Mouse (Mus musculus) hindbrain, embryonic 11.5 days (tissue): Measurements from ENCODE around the gene Yy1. TPM values are rescaled to one million over a fixed set of nuclear protein-coding genes. Genes with fewer than 3 reads are reported as not detected.

Experiments used
- ATAC-seq: fragments of 200-750 bp; cut with Nextera tagmentation; 2 replicates; pipeline ENCODE4 v1.8.0; 2017; ENCODE audit warnings: mild to moderate bottlenecking, moderate TSS enrichment, moderate library complexity; ENCODE audit not compliant: low FRiP score
- DNase-seq: peaks from one replicate; pipeline ENCODE4 v3.0.0-alpha.2; 2015; ENCODE audit warnings: low spot score
- H3K27ac ChIP-seq: fragments of 300-500 bp; sonication (generic); 2 replicates; pipeline ENCODE4 v1.5.1; 2014; ENCODE audit warnings: mild to moderate bottlenecking, low read depth, low read length
- H3K27me3 ChIP-seq: fragments of 300-500 bp; sonication (generic); 2 replicates; pipeline ENCODE4 v1.6.1; 2014; ENCODE audit warnings: mild to moderate bottlenecking, low read length, moderate library complexity, mixed read lengths; ENCODE audit not compliant: control insufficient read depth, insufficient read depth
- H3K36me3 ChIP-seq: fragments of 300-500 bp; sonication (generic); 2 replicates; pipeline ENCODE4 v1.6.1; 2014; ENCODE audit warnings: mild to moderate bottlenecking, low read length, moderate library complexity, mixed read lengths; ENCODE audit not compliant: control insufficient read depth, insufficient read depth
- H3K4me1 ChIP-seq: fragments of 300-500 bp; sonication (generic); replicated peaks from 2 replicates; pipeline ENCODE4 v1.6.1; 2014; ENCODE audit warnings: low read length, mixed read lengths; ENCODE audit not compliant: control insufficient read depth, insufficient read depth
- H3K4me2 ChIP-seq: fragments of 300-500 bp; sonication (generic); replicated peaks from 2 replicates; pipeline ENCODE4 v1.6.1; 2014; ENCODE audit warnings: mild to moderate bottlenecking, low read depth, low read length
- H3K4me3 ChIP-seq: fragments of 300-500 bp; sonication (generic); 2 replicates; pipeline ENCODE4 v1.5.1; 2014; ENCODE audit warnings: low read depth, low read length
- H3K9ac ChIP-seq: fragments of 300-500 bp; sonication (generic); 2 replicates; pipeline ENCODE4 v1.6.1; 2014; ENCODE audit warnings: low read depth, low read length
- H3K9me3 ChIP-seq: fragments of 300-500 bp; sonication (generic); 2 replicates; pipeline ENCODE4 v1.6.1; 2016; ENCODE audit warnings: low read length; ENCODE audit not compliant: control insufficient read depth
- WGBS: fragments of 180-500 bp; shearing (Covaris S2); extraction: QIAGEN DNeasy Blood & Tissue Kit; methylation state at CpG from one replicate; pipeline ENCODE4 v1.1.7; 2014; 5-methylcytosine and 5-hydroxymethylcytosine counted together
- polyA plus RNA-seq: library from polyadenylated mRNA; unstranded; fragments of >200 nt; fragmentation: Nextera tagmentation; extraction: Ambion mirVana; gene quantifications from 2 replicates; pipeline ENCODE4 v1.2.1, GENCODE M21; 2014

The Yy1 gene
- polyA plus RNA-seq, 1 experiment from 2014 or later: 21.1 TPM

DNA sequence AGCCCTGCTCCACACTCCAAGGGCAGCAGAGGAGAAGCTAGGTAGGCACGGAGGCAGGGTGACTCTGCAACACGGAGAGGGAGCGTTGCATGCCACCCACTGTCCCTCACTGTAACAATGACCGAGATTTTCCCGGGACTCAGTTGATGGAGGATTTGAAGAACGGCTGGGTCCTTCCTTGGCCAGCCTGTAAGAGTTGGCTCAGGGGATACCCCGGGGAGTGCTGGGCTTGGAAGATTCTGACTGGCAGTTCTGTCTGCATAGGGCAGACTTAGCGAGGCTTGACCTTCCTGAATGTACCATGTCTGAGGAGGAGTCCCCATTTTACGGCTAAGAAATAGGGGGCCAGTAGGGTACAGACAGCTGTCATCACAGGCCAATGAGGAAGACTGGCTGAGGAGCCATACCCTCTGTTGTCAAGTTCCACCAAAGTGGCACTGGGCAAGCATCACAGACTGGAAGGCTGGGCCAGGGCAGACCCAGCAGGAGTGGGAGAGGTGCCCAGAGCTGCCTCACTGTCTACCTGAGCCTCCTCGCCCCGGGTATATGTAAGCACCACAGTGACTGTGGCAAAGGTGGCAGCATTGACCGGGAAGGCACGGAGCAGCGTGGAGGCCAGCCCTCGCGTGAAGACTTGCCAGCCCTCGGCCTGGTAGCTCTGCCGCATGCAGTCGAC, 33.6 kb downstream of the Yy1 start:
- Histone ChIP-seq H3K4me3 (no peak overlapping the region), H3K9ac (no peak overlapping the region), H3K27ac (no peak overlapping the region), H3K4me2 (no peak overlapping the region), H3K36me3 (no peaks in the 10 kb centered on the region), H3K9me3 (no peaks in the 10 kb centered on the region), H3K27me3 (no peaks in the 10 kb centered on the region), H3K4me1 (no peaks in the 10 kb centered on the region)
- DNase-seq (no peak), ATAC-seq (no peak)
- 97% methylated on average over 19 of the region's 19 CpGs for WGBS

GRCm38 (mm10) chr12:108826958-108827535, 34.3 kb downstream of the Yy1 start:
- H3K4me3 ChIP-seq: no peak overlapping the region
- no peaks in the 10 kb centered on the region for H3K4me1 ChIP-seq
- H3K27me3 ChIP-seq: no peaks in the 10 kb centered on the region
- 96% methylated on average over 28 of the region's 28 CpGs for WGBS
- ATAC-seq (no peak), DNase-seq (no peak)
- H3K4me2 ChIP-seq: no peak overlapping the region
- H3K9me3 ChIP-seq: no peaks in the 10 kb centered on the region
- no peak overlapping the region for H3K9ac ChIP-seq
- H3K27ac ChIP-seq: no peak overlapping the region
- H3K36me3 ChIP-seq: no peaks in the 10 kb centered on the region

GRCm38 (mm10) chr12:108827641-108828040, 34.9 kb downstream of the Yy1 start:
- no peak for DNase-seq

GRCm38 (mm10) chr12:108829636-108830035, 36.9 kb downstream of the Yy1 start:
- H3K4me2 ChIP-seq: no peak overlapping the region
- no peak overlapping the region for H3K4me3 ChIP-seq
- no peak overlapping the region for H3K9ac ChIP-seq
- 76% methylated on average over 5 of the region's 5 CpGs for WGBS
- no peaks in the 10 kb centered on the region for H3K9me3 ChIP-seq
- H3K36me3 ChIP-seq: no peaks in the 10 kb centered on the region
- DNase-seq (no peak), ATAC-seq (no peak)
- H3K4me1 ChIP-seq: no peaks in the 10 kb centered on the region; the same call in 1 of the 2 replicates
- H3K27ac ChIP-seq: no peak overlapping the region
- H3K27me3 ChIP-seq: no peaks in the 10 kb centered on the region

More at GRCm38 (mm10) chr12:108827641-108828040, 34.9 kb downstream of the Yy1 start:
- no peak overlapping the region for H3K9ac ChIP-seq
- H3K4me1 ChIP-seq: no peaks in the 10 kb centered on the region
- ATAC-seq: no peak
- H3K27ac ChIP-seq: no peak overlapping the region
- no peaks in the 10 kb centered on the region for H3K36me3 ChIP-seq
- no peaks in the 10 kb centered on the region for H3K27me3 ChIP-seq
- no peak overlapping the region for H3K4me2 ChIP-seq
- WGBS: 96% methylated on average over 6 of the region's 6 CpGs
- H3K9me3 ChIP-seq: no peaks in the 10 kb centered on the region
- no peak overlapping the region for H3K4me3 ChIP-seq

- no peak overlapping the region for H3K4me3 ChIP-seq
- H3K27me3 ChIP-seq: no peaks in the 10 kb centered on the region
- H3K9ac ChIP-seq: no peak overlapping the region
- H3K36me3 ChIP-seq: no peaks in the 10 kb centered on the region
- WGBS: 91% methylated on average over 6 of the region's 6 CpGs
- H3K27ac ChIP-seq: no peak overlapping the region
- no peak for ATAC-seq
- H3K4me1 ChIP-seq: no peaks in the 10 kb centered on the region; the same call in 1 of the 2 replicates
- no peak overlapping the region for H3K4me2 ChIP-seq
- DNase-seq: no peak
- no peaks in the 10 kb centered on the region for H3K9me3 ChIP-seq
Observed at GRCm38 (mm10) chr12:108830358-108830757, 37.6 kb downstream of the Yy1 start.

- peaks cover 3% of the 10 kb centered on the region for H3K4me1 ChIP-seq
- no peak overlapping the region for H3K4me3 ChIP-seq
- ATAC-seq (no peak), DNase-seq (no peak)
- no peak overlapping the region for H3K4me2 ChIP-seq
- H3K36me3 ChIP-seq: no peaks in the 10 kb centered on the region
- H3K9me3 ChIP-seq: no peaks in the 10 kb centered on the region
- 77% methylated on average over 9 of the region's 9 CpGs for WGBS
- H3K27me3 ChIP-seq: no peaks in the 10 kb centered on the region
- no peak overlapping the region for H3K27ac ChIP-seq
- no peak overlapping the region for H3K9ac ChIP-seq
Observed at GRCm38 (mm10) chr12:108831966-108832643, 39.3 kb downstream of the Yy1 start.

DNA sequence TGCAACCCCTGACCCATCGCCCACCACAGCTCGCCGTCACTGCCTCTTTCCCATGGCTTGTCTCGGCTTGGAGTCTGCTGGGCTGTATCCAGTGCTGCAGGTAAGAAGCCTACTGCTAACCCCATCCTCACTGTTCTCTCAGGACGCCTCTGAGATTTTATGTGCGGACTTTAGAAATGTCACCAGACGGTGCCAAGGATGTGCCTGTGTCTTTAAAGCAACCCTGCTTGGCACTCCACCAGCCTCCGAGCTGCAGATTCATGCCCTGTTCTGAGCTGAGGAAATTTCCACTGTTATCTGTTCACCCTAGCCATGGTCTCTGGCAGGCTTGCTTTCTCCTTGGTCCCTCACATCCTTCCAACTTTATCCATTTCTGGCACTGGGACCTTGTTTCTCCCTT, 40.1 kb downstream of the Yy1 start:
- no peak overlapping the region for H3K4me3 ChIP-seq
- ATAC-seq (no peak), DNase-seq (no peak)
- H3K9ac ChIP-seq: no peak overlapping the region
- 90% methylated on average over 8 of the region's 8 CpGs for WGBS
- H3K4me2 ChIP-seq: no peak overlapping the region
- no peaks in the 10 kb centered on the region for H3K36me3 ChIP-seq
- no peak overlapping the region for H3K27ac ChIP-seq
- no peaks in the 10 kb centered on the region for H3K9me3 ChIP-seq
- peaks cover 8% of the 10 kb centered on the region for H3K4me1 ChIP-seq
- H3K27me3 ChIP-seq: no peaks in the 10 kb centered on the region

- Histone ChIP-seq H3K9ac (no peak overlapping the region), H3K27me3 (no peaks in the 10 kb centered on the region), H3K36me3 (no peaks in the 10 kb centered on the region), H3K4me1 (peaks cover 8% of the 10 kb centered on the region), H3K4me2 (no peak overlapping the region), H3K27ac (no peak overlapping the region), H3K9me3 (no peaks in the 10 kb centered on the region), H3K4me3 (no peak overlapping the region)
- ATAC-seq (no peak), DNase-seq (no peak)
- 88% methylated on average over 3 of the region's 3 CpGs for WGBS
Observed at GRCm38 (mm10) chr12:108833408-108833807, 40.6 kb downstream of the Yy1 start.

DNA sequence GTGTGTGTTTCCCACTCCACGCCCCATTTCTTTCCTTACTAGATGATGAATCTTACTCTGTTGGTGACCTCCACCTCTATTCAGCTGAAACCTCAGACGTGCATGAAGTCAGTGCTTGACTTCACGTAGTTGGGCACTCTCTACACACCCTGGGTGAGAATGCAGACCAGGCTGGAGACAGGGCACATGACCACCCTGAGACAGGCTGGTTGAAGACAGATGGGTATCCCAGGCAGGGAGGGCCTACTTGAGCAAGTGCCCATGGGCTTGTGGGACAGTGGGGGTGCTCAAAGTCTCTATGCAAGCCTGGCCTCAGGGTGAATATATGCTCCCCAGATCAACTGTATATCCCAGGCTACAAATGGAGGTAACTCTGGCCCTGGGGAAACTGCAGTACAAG, 41.6 kb downstream of the Yy1 start:
- H3K27me3 ChIP-seq: no peaks in the 10 kb centered on the region
- H3K9me3 ChIP-seq: no peaks in the 10 kb centered on the region
- no peak overlapping the region for H3K4me3 ChIP-seq
- no peak overlapping the region for H3K4me2 ChIP-seq
- ATAC-seq (no peak), DNase-seq (no peak)
- no peaks in the 10 kb centered on the region for H3K36me3 ChIP-seq
- 80% methylated on average over 3 of the region's 3 CpGs for WGBS
- H3K4me1 ChIP-seq: peaks cover 8% of the 10 kb centered on the region
- H3K9ac ChIP-seq: no peak overlapping the region
- H3K27ac ChIP-seq: no peak overlapping the region
